Mouse (Mus musculus) kidney, postnatal 36 days (tissue): ENCODE measurements around the gene Cntrob.

ENCODE experiments used
- DNase-seq, 2 experiments: peaks; one replicate each; pipeline ENCODE4 v3.0.0; 2021 to 2022; ENCODE audit warnings: mixed read lengths in 2 of 2

Cntrob gene

DNA sequence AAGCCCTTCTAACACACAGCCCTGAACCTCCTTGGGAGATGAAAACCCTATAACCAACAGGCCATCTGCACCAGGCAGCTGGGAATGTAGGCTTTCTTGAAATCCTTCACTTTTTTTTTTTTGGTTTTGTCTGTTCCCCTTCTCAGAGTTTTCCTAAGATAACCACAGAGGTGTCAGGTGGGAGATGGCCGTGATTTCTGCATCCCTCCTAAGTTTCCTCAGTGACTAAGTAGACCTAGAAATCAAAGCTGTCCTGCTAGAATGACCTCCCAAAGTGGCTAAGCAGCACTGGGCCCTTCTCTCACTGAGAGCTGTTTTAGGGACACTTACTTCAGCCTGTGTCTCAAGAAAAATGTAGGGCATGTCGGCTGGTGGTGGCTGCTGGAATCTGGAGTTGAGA, 25.8 kb downstream of the Cntrob start:
- no peak for DNase-seq

DNA sequence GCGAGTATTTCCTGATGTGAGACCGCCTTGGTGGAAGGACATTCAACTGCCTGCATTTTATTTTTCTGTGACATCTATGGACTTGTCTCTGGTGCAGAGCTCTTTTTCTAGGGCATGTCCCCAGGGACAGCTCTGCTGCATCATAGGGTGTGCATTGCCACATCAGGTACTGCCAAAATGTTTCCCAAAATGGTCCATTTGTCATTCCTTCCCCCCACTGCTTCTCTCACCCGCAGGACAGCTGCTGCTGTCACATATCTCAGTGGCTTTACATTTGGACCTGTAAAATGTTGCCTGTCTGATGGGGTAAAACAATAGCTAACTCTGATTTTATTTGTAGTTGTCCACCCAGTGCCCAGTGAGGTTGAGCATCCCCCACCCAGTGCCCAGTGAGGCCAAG, 28.3 kb downstream of the Cntrob start:
- no peak for DNase-seq

DNA sequence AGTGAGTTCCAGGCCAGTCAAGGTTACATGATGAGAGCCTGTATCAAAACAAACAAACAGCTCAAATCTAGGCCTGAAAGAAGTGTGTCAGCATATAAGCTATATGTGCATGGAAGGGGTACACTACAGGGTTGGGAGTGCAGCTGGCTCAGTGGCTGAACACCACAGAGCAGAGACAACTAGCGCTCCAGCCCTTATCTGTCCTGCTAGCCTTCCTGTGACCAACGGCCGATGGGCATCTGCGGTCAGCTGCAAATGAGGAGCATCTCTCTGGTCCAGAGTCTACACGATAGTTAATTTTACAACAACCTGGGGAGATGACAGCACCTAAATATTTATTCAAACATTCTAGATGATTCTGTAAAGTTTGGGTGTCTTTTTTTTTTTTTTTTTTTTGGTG, 32.5 kb downstream of the Cntrob start:
- DNase-seq: no peak

DNA sequence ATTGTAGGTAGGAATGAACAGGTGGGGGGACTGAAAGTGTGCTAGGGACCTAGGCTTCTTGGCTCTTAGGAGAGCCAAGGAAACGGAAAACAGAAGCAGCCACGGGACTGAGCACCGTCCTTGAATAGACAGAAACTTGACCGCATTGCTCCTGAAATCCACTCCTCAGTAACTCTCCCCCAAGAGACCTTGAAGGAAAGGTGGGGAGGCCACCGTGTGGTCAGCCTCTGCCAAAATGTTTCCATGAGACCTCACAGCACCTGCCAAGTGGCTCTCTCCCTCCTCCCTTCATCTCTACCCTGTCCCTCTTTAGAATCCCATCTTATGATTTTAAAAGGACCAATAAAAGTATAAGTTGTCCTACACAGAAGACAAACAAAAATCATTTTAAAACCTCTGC, 46.3 kb downstream of the Cntrob start:
- DNase-seq: no peak

DNA sequence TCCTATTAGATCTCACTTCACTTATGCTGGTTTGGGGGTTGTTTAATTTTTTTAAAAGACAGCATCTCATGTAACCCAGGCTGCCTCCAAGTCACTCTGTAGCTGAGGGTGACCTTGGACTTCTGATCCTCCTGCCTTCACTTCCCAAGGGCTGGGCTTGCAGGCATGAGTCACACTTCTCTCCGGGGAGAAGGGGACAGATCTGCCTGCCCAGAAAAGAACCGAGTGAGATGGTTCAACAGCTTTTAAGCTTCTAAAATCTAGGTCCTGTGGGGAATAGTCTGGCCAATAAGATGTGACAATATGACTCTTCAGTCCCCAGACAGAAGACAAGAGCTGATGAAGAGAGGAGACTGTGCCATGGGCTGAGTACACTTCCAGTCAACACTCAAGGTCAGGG, 47.5 kb downstream of the Cntrob start:
- no peak for DNase-seq

DNA sequence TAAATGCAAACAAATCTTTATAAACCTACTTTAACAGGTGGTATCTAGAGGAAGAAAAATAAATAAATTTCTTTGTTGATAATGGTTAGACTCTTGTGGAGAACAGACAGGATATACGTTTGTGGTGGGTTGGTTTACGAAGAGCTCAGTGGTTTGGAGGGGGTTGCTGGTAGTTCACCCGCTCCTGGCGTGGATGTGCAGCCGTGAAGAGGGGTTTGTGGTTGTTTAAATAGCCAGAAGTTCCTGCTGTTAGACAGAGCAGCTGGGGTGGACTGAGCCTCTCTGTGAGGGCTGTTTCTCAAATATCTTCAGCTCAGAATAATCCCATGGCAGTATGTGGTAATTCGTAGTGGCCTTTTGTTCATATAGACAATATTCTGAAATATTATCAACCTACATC, 47.9 kb downstream of the Cntrob start:
- DNase-seq: no peak

DNA sequence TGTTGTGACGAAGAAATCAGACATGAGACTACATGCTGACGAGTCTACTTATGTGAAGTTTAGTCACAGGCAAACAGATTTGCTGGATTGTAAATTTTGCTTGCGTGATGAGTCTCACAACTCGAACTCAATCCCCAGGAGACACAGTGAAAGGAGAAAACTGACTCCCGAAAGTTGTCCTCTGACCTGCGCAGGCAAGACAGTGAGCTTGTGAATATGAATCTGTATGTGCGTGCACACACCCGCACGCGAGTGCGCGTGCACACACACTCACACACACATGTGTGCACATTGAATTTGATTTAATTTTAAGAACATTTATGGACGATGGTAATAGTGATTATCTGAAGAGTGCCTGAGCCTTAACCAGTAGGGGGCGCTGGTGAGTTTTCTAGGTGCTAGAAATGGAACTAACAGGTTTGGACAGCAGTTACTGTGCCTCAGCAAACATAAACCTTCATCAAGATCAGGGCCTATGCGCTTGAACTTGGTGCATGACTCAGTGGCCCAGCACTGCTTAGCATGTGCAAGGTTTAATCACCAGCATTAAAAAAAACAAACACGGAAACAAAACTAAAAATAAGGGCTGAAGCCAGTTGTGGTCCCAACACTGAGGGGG, 51.3 kb downstream of the Cntrob start:
- peak; percentile 68 to 94 for DNase-seq

DNA sequence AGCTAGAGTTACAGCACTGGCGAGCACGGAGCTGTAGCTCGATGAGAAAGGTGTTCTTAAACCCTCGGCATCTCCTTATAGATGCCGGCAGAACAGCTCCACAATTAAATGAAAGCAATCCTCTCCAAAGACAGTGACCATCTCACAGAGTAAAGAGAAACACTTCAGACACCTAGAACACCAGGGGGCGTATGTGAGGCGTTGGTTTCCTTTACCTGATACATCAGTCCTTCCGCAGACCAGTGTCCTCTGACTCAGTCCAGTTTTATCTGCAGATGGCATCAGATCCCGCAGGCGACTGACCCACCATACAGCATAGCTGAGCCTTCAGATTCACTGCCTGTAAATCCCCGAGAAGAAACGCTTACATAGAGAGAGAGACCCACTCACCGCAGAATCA, 54.0 kb downstream of the Cntrob start:
- DNase-seq: peak; percentile 73 to 90

DNA sequence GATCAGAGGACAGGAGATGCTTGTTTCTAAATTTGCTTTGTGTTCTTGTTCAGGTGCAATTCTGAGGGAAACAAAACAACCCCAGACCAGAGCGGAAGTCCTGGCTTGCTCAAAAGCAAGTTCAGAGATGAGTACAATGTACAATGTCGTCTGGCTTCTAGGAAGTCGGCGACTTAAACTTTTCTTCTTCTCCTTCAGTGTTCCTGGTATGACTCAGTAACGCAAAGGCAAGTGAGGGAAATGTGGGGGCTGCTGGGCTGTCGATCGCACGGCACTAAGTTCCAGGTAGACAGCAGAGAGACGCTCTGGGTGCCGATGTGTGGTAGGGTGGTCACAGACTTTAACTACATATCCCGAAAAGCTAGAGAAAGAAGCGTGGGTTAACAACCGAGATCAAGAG, 55.5 kb downstream of the Cntrob start:
- no peak for DNase-seq

DNA sequence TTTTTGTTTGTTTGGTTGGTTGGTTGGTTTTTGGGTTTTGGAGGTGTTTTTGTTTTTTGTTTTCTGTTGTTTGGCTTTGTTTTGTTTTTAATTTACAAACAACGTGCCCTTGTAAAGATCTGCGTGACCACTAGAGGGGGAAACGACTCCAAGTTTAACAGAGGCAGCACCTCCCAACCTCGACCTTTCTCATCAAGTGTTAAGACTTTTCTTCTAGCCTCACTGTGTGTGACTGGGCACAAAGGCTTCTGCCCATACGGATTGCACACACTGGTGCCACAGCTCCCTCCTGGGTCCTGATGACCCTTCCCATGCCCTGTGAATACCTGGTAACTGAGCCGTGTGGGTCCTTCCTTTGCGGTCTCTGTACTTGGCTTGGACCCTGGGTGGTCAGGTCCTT, 56.2 kb downstream of the Cntrob start:
- peak; percentile 19 to 40 for DNase-seq

DNA sequence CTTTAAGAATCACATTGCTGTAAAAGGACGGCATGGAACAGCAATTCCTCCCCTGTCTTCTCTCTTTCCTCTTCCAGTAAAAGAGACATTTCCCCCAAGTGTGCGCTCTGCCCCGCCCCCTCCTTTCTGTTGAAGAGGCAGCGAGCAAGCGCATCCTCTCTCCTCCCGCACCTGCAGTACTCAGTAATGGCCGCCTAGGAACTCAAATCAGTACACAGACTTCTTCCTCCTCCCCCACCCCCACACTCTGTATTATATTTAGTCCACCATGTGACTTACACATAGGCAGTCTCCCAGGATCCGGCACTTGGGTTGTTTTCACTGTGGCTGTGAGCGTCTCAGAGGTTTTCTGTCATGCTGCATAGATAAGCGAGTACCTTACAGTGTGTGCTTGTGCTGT, 57.3 kb downstream of the Cntrob start:
- DNase-seq: peak; percentile 11 to 27

DNA sequence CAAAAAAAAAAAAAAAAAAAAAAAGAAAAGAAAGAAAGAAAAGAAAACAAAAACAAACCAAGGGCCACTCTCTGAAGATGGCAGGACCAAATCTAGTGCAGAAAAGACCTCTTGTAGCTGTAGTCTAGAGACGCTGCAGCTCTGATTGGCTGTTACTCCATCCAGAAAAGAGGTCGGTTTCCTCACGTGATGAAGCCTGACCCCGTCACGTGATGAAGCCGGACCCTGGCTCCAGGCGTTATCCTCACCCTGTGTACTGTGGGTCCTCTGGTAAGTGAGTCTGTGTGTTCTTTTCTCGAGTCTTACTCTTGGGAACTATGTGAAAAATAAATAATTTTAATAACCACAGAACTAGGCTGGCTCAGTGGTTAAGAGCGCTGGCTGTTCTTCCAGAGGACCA, 58.2 kb downstream of the Cntrob start:
- DNase-seq: no peak

DNA sequence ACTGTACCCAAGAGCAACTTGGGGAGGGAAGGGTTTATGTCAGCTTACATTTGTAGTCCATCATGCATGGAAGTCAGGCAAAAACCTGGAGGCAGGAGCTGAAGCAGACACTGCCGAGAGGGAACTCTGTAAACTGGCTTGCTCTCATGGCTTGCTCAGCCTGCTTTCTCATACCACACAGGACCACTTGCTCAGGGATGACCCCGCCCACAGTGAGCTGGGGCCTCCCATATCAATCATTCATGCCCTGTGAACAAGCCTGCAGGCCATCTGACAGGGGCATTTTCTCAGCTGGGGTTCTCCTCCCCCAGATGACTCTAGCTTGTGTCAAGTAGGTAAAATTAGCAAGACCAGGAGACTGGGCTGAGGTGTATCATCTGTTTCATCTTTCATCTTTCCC, 59.3 kb downstream of the Cntrob start:
- DNase-seq: no peak

DNA sequence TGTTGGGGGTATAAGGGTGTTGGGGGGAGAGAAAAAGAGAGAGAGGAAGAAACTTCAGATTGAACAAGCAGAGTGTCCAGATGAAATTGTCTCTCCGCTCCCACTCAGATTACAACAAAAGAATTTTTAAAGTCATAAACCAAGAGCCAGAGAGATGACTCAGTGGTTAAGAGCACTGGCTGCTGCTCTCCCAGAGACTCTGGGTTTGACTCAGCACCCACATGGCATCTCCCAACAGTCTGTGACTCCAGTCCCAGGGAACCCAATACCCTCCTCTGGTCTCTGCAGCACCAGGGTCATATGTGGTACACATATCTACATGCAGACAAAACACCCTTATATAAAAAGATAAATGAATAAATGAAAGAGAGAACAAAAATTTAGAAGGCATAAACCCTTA, 63.5 kb downstream of the Cntrob start:
- DNase-seq: no peak

DNA sequence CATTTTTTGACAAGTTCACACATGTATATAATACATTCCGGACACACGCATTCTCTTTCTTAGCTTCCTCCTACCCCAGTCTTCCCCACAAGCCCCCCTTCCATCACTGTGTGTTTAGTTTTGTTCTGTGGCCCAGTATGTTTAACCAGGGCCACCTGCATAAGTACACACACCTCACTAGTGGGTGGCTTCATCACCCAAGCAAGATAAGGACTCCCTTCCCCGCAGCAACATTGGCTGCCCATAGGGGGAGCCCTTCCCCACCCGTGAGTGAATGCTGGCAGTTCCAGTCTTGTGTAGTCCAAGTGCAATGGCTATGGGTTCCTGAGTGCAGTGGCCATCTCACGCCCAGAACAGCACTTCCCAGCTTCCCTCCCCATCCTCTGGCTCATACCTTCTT, 65.3 kb downstream of the Cntrob start:
- peak; percentile 24 to 65 for DNase-seq

DNA sequence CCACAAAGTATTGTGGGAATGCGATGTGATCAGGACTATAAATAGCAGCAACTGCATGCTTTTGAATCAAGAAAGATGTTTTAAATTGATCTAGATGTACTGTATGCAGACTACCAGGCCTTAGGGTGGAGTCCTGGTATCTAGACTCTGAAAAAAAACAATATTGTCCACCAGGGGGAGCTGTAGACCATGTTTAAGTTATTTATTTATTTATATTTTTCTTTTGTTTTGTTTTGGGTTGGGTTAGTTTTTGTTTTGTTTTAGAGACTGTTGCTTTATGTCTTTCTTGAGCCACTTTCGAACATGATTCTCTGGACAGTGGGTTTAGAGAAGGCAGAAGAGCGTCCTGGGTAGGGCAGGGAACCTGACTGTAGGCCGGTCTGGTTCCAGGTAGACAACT, 65.8 kb downstream of the Cntrob start:
- DNase-seq: peak in 1 of 2 experiments; percentile 52

DNA sequence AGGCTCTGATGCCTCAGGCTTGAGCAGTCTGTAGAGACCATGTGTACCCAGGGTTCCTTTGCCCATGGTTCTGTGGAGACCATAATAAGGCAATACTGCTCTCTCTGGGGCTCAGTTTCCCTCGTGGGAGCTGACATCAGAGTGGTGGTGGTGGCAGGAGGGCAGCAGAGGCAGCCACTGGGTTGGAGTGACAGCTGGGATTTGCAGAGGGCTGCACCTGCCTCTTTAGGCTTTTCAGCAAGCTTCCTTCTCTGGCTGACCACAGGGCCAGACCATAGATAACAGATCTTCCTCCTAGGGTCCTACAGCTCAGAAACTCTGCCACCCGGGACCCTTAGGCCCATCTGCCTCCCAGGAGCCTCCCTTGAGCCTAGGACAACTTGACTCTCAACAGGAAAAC, 66.5 kb downstream of the Cntrob start:
- no peak for DNase-seq

DNA sequence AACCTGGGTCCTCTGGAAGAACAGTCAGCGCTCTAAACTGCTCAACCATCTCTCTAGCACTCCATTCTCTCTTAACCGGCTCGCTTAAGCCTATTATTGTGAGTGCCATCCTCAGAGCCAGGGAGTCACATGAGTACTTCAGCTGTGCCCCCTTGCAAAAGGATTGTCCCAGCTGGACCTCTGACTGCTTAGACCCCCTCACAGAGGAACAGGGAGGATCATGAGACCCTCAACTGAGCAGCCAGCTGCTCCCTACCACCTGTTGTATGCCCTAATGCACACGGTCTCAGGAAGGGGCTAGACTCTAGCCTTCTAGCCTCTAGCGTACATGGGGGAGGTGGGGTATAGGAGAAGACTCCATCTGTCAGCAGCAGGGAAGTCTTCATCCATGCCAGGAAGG, 68.8 kb downstream of the Cntrob start:
- DNase-seq: no peak

DNA sequence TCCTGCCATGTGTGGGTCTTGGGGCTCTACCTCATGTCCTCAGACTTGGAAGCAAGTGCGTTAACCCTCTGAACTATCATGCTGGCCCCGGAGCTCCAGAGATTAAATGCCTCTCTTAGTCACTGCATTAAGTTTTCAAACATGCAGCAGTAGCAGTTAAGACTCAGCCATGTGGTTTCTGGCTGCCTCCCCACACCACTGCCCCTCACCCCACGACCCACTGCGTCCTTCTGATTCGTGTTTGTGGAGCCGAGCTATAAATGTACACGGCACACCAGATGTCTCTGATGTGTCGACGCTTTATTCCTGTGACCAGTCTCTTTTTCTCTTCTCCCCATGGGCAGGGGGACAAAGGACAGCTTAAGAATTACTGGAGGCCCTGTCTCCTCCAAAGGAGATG, 70.4 kb downstream of the Cntrob start:
- DNase-seq: no peak

DNA sequence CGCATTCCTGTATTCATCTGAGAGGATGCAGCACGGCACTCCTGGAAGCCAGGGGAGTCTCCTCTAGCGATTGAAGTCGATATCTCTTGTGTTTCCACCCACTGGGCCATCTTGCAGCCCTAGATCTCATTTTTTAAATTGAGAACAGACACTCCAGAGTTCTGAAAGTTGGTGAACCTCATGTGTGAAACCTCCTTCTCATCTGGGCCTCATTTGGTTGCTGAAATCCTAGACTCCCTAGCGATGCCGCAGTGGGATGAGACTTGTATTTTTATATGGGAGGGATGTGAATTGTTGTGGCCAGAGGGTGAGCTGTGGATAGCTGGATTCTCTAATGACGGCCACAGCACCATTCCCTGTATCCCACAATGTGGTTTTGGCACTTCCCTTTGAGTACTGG, 71.6 kb downstream of the Cntrob start:
- no peak for DNase-seq

DNA sequence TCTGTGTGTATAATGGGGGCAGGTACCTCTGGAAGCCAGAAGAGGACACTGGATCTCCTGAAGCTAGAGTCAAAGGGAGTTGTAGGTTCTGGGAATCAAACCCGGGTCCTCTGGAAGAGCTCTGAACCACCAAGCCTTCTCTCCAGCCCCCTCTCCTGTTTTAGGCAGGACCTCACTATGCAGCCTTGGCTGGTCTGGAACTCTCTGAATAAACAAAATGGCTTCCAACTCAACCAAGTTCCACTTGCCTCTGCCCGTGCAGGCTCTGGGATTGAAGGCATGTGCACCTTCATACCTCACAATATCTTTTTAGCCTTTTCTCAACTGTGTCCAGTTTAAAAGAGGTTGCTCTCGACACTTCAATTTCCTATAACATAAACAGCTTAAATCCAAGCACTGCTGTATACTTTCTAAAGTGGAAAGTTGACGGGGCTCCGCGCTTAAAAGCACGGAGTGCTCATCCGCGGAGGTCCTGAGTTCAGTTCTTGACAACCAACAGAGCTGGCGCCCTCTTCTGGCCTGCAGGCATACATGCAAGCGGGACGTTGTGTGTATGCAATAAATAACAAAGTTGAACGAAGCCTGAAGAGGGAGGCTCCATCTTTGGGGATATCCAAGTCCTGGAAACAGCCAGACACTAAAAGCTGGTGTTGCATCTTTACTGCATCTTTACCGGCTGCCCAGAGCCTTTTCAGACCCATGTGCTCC, 72.3 kb downstream of the Cntrob start:
- peak in 1 of 2 experiments; percentile 47 for DNase-seq

DNA sequence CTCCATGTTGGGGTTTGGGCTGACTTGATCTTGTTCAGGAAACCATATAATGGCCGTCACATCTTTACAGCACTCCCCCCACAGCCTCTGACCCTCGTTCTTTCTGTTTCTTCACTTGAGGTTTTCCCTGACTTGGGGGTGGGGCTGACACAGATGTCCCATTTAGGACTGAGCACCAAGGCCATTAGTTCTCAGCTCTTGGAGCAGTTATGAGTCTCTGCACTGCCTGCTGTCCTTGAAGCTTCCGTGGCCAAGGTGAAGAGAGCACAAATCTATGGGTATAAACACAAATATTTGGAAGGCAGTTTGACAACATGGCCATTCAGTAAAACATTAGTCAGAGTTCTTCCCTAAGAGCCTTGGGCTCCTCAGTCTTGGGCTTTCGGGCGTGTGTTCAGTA, 73.5 kb downstream of the Cntrob start:
- DNase-seq: no peak
